ENCODE assay signal across 12 mouse cellular contexts in genomic region chr14:88479909-88480308, GRCm38 (mm10). TPM values are rescaled to one million over a fixed set of nuclear protein-coding genes. Genes with fewer than 3 reads are reported as not detected.
DNase-seq lines count a peak whose midpoint lies in the region; ATAC-seq and TF ChIP-seq lines count a peak whose summit lies in the region.
"Had no signal": no experiment of that assay in that cellular context is flagged by ENCODE, and none has a peak within 500 bp of the region (broad histone marks: within the 10 kb centered on the region; RNA-seq: fewer than 3 reads in every experiment).

No protein-coding gene starts in this region.

- DNase-seq in gastrocnemius, adult 2 months, result no peak
- DNase-seq in gastrocnemius, adult 8-10 months (ENCODE audit: low spot score in 2 of 2), result no peak
- DNase-seq in left cerebral cortex, adult 18-20 months (ENCODE audit: low spot score in 2 of 2), result peak; percentile 15 to 19
- DNase-seq in left cerebral cortex, adult 9 months (ENCODE audit: low spot score in 2 of 2), result no peak
- DNase-seq in right cerebral cortex, adult 2 months (ENCODE audit: low spot score in 2 of 2), result peak; percentile 33 to 40
- DNase-seq in right cerebral cortex, postnatal 14 days, result no peak
- peak; percentile 53 for DNase-seq in retina, postnatal 1 day
- DNase-seq: adrenal gland, postnatal 14 days; gastrocnemius, postnatal 14 days had no signal

- no peak for ATAC-seq in cerebellum, adult (ENCODE audit: insufficient number of reproducible peaks, low FRiP score, low TSS enrichment)

- intact Hi-C loops in gastrocnemius, adult 2 months (cut with DNase I), result no loop called here

- no peak overlapping the region for H3K27ac ChIP-seq in gastrocnemius, adult 2 months
- H3K27ac ChIP-seq: hindbrain, embryonic 15.5 days; limb, embryonic 12.5 days had no signal

- no peak overlapping the region for H3K4me3 ChIP-seq in gastrocnemius, adult 2 months
- H3K4me3 ChIP-seq: hindbrain, embryonic 15.5 days; limb, embryonic 12.5 days had no signal

- peak; percentile 39 for TF ChIP-seq CTCF in gastrocnemius, adult 2 months (IDR thresholded peaks at IDR 0.05)

RNA-seq across cellular contexts. Expression of gene Pcdh20, which starts 8.7 kb away (rescaled TPM):
- under 1 TPM; 0.33 to 0.78 TPM for total RNA-seq in gastrocnemius, adult 2 months (2021)
- under 1 TPM; 0.27 to 0.70 (median 0.44) TPM for total RNA-seq in gastrocnemius, adult 8-10 months (2022)
- total RNA-seq in left cerebral cortex, adult 18-20 months (2021), result 10 to 100 TPM; 21.6 to 23.5 TPM

Comparison
In these comparisons a context has a peak if more than half of its experiments do, and no peak if none do; other contexts are left out.
1. DNase-seq: peak in left cerebral cortex, adult 18-20 months (2 of 2), right cerebral cortex, adult 2 months (2 of 2) and retina, postnatal 1 day (single experiment); none in gastrocnemius, adult 2 months (single experiment), gastrocnemius, adult 8-10 months (0 of 2), left cerebral cortex, adult 9 months (0 of 2) and right cerebral cortex, postnatal 14 days (single experiment).
2. RNA of gene Pcdh20, which starts 8.7 kb away (total RNA-seq): 21.6 to 23.5 TPM in left cerebral cortex, adult 18-20 months; 0.33 to 0.78 TPM in gastrocnemius, adult 2 months and 0.27 to 0.70 TPM in gastrocnemius, adult 8-10 months; every median in the first group is over 10 times any median in the second.